Mouse (Mus musculus) forebrain, embryonic 11.5 days (tissue): Measurements from ENCODE around the gene Kdm2a. TPM values are rescaled to one million over a fixed set of nuclear protein-coding genes. Genes with fewer than 3 reads are reported as not detected.
"Not testable (repeated sequence)": the region's sequence is repeated elsewhere in the genome, so short reads cannot be mapped to it uniquely, and the experiment has no call there.

ENCODE experiments used
- ATAC-seq: fragments of 200-750 bp; cut with Nextera tagmentation; replicated peaks from 2 replicates; pipeline ENCODE4 v1.8.0; 2017; ENCODE audit warnings: moderate TSS enrichment; ENCODE audit not compliant: low FRiP score
- DNase-seq: peaks from one replicate; pipeline ENCODE4 v3.0.0-alpha.2; 2017; ENCODE audit warnings: low spot score
- H3K27ac ChIP-seq: fragments of 300-500 bp; sonication (generic); 2 replicates; pipeline ENCODE4 v1.5.1; 2014; ENCODE audit warnings: low read depth, low read length
- H3K27me3 ChIP-seq: fragments of 300-500 bp; sonication (generic); 2 replicates; pipeline ENCODE4 v1.6.1; 2014; ENCODE audit warnings: mild to moderate bottlenecking, low read length, mixed read lengths; ENCODE audit not compliant: control insufficient read depth, insufficient read depth
- H3K36me3 ChIP-seq: fragments of 300-500 bp; sonication (generic); 2 replicates; pipeline ENCODE4 v1.6.1; 2014; ENCODE audit warnings: mild to moderate bottlenecking, low read length, moderate library complexity, mixed read lengths; ENCODE audit not compliant: control insufficient read depth, insufficient read depth
- H3K4me1 ChIP-seq: fragments of 300-500 bp; sonication (generic); replicated peaks from 2 replicates; pipeline ENCODE4 v1.6.1; 2014; ENCODE audit warnings: low read length, mixed read lengths; ENCODE audit not compliant: control insufficient read depth, insufficient read depth
- H3K4me2 ChIP-seq: fragments of 300-500 bp; sonication (generic); 2 replicates; pipeline ENCODE4 v1.6.1; 2014; ENCODE audit warnings: low read depth, mild to moderate bottlenecking, low read length, moderate library complexity, mixed read lengths; ENCODE audit not compliant: severe bottlenecking
- H3K4me3 ChIP-seq: fragments of 300-500 bp; sonication (generic); 2 replicates; pipeline ENCODE4 v1.5.1; 2014; ENCODE audit warnings: low read depth, low read length
- H3K9ac ChIP-seq: fragments of 300-500 bp; sonication (generic); 2 replicates; pipeline ENCODE4 v1.6.1; 2014; ENCODE audit warnings: low read length
- H3K9me3 ChIP-seq: fragments of 300-500 bp; sonication (generic); 2 replicates; pipeline ENCODE4 v1.6.1; 2016; ENCODE audit warnings: low read length, mixed read lengths; ENCODE audit not compliant: control insufficient read depth
- WGBS: fragments of 180-500 bp; shearing (Covaris S2); extraction: QIAGEN DNeasy Blood & Tissue Kit; methylation state at CpG from one replicate; pipeline ENCODE4 v1.1.7; 2014; 5-methylcytosine and 5-hydroxymethylcytosine counted together
- polyA plus RNA-seq: library from polyadenylated mRNA; unstranded; fragments of >200 nt; fragmentation: Nextera tagmentation; extraction: Ambion mirVana; gene quantifications from 2 replicates; pipeline ENCODE4 v1.2.1, GENCODE M21; 2014

Gene Kdm2a
- polyA plus RNA-seq, 1 experiment from 2014 or later = 60.8 TPM

DNA sequence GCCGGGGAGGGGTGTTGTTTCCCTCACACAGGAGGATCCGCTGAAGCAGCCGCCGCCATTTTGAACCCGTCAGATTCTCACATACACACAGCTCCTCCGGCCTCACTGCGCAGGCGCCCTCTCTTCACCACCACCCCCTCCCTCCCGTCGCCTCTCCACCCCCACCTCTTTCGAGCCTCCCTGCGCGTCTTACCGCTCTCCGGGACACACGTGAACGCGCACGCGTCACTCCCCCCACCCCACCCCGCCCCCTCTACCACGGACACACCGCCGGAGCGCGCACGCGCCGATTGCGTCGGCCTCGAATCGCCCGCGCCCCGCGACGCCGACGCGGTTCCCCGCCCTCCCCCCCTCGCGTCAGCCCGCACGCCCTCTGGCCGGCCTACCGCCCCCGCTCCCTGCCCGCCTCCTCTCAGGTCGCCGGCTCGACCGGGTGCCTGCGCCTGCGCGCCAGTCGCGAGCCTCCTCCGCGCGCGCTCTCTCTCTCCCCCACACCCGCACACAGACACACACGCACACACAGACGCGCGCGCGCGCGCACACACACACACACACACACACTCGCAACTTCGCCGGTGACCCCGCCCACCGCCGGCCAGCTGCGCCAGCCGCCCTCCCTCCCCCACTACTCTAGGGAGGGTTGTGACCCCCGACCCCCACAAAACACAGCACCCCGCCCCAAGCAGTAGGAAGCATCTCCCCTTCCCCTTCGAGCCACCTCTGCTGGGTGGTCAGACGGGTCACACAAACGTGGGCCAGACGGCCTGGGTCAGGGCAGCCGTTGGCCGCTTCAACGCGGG is 887 bp downstream of the Kdm2a start:
- 1% methylated on average over 65 of the region's 90 CpGs for WGBS
- DNase-seq (peak; percentile 100), ATAC-seq (peak; percentile 92)
- Histone ChIP-seq H3K4me2 (peak overlapping the region; percentile 88), H3K36me3 (no peaks in the 10 kb centered on the region), H3K27ac (peak overlapping the region; percentile 90), H3K9ac (peak overlapping the region; percentile 98), H3K9me3 (no peaks in the 10 kb centered on the region), H3K27me3 (no peaks in the 10 kb centered on the region), H3K4me1 (peaks cover 4% of the 10 kb centered on the region; the same call in 1 of the 2 replicates), H3K4me3 (peak overlapping the region; percentile 100)

DNA sequence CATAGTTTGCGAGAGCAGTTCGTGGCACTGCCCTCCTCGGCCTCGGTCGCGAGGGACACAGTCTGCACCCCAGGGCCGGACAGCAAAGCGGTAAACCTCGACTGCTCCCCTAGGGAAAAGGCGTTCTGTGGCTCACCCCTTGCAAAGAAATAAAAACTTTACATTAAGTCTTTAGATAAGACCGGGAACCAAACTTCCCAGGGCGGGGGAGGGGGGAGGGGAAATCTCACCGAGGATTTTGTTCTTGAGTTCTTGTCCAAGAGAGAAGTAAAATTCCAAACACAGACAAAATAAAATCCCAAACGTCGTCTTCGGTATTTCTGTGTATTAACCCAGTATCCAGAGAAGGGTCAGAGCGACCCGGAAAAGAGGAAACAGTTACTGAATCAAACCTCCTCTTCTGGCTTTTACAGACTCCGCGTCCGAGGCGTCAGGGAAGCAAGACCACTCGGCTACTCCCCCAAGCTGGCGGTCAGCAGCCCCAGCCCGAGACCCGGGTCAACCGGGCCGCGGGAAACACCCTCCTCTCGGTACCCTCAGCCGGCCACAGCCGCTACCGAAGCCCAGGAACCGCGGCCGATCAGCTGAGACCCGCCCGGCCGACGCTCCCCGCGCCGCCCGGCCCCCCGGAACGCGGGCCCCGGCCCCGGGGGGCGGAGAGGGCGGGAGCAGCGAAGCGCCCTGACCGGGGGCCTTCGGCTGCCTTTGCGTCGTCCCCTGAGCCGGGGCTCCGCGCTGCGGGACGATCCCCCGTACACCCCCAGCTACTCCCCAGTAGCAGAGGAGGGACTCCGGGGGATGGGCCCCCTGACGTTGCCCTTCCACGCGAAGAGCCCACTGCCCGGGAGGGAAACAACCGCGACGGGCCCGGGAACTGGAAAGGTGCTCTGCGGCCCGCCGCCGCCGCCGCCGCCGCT is 1.7 kb downstream of the Kdm2a start:
- peak overlapping the region; percentile 100 for H3K4me3 ChIP-seq

DNA sequence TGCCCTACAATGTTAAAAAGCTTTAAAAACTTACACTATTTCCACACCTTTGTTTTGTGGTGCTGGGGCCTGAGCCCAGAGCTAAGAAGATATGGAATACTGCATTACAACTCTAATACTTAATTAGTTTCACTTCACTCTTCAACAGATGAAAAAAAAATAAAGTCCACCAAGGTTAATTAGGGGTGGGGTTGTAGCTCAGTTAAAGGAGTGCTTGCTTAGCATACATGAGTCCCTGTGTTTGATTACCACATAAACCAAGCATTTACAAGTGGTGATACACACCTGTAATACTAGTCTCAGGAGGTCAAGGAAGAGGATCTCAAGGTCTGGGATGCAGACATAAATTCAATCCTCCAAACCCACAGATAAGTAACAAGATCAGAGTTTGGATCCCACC is 10.8 kb downstream of the Kdm2a start:
- H3K9ac ChIP-seq = no peak overlapping the region
- no peaks in the 10 kb centered on the region for H3K4me1 ChIP-seq
- ATAC-seq = no peak
- no peaks in the 10 kb centered on the region for H3K9me3 ChIP-seq
- H3K4me2 ChIP-seq = no peak overlapping the region
- no peak for DNase-seq
- no peaks in the 10 kb centered on the region for H3K27me3 ChIP-seq
- no peak overlapping the region for H3K27ac ChIP-seq
- H3K36me3 ChIP-seq = no peaks in the 10 kb centered on the region
- H3K4me3 ChIP-seq = no peak overlapping the region

More for the DNA sequence above, 1.7 kb downstream of the Kdm2a start:
- Histone ChIP-seq H3K27ac (peak overlapping the region; percentile 90), H3K4me2 (peak overlapping the region; percentile 55), H3K9ac (peak overlapping the region; percentile 98), H3K36me3 (no peaks in the 10 kb centered on the region), H3K27me3 (no peaks in the 10 kb centered on the region), H3K4me1 (peaks cover 4% of the 10 kb centered on the region; the same call in 1 of the 2 replicates), H3K9me3 (no peaks in the 10 kb centered on the region)
- ATAC-seq (peak; percentile 54), DNase-seq (peak; percentile 68)
- under 1% methylated on average over 79 of the region's 80 CpGs for WGBS

DNA sequence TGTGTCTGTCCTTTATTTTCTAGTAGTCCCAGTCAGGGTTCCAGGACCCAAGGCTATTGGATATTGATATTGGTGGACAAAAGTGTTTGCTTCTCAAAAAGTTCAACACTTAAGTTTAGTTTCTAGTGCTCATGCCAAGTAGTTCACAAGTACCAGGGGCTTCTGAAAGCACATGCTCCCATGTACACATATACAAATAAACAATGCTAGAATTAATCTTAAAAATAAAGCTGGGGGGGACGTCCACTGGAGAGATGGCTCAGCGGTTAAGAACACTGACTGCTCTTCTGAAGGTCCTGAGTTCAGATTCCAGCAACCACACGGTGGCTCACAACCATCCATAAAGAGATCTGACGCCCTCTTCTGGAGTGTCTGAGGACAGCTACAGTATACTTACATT is 13.1 kb downstream of the Kdm2a start:
- no peaks in the 10 kb centered on the region for H3K9me3 ChIP-seq
- H3K4me2 ChIP-seq = no peak overlapping the region
- H3K4me3 ChIP-seq = no peak overlapping the region
- no peak overlapping the region for H3K9ac ChIP-seq
- ATAC-seq (no peak), DNase-seq (no peak)
- 82% methylated on average over 4 of the region's 4 CpGs for WGBS
- no peaks in the 10 kb centered on the region for H3K4me1 ChIP-seq
- H3K27ac ChIP-seq = no peak overlapping the region
- H3K36me3 ChIP-seq = no peaks in the 10 kb centered on the region
- no peaks in the 10 kb centered on the region for H3K27me3 ChIP-seq

DNA sequence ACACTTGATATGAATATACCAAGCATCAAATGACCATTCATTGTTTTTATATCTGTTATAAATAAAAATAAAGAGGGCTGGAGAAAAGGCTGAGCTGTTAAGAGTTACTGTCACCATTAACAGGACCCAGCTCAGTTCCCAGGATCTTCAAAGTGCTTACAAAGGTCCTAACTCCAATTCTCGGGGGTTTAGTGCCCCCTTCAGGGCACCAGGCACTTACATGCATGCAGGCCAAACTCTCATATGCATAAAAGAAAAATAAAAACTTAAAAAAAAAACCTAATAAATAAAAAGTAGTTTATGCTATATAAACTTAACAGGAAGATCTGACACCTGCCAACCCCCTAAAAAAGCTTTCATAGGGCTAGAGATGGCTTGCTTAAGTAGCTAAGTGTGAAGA is 13.8 kb downstream of the Kdm2a start:
- Histone ChIP-seq H3K36me3 (no peaks in the 10 kb centered on the region), H3K4me2 (no peak overlapping the region), H3K9me3 (no peaks in the 10 kb centered on the region), H3K4me1 (no peaks in the 10 kb centered on the region), H3K27ac (no peak overlapping the region), H3K4me3 (no peak overlapping the region), H3K27me3 (no peaks in the 10 kb centered on the region), H3K9ac (no peak overlapping the region)
- no peak for ATAC-seq
- WGBS = 52% methylated on average over 1 of the region's 1 CpGs
- DNase-seq = no peak

DNA sequence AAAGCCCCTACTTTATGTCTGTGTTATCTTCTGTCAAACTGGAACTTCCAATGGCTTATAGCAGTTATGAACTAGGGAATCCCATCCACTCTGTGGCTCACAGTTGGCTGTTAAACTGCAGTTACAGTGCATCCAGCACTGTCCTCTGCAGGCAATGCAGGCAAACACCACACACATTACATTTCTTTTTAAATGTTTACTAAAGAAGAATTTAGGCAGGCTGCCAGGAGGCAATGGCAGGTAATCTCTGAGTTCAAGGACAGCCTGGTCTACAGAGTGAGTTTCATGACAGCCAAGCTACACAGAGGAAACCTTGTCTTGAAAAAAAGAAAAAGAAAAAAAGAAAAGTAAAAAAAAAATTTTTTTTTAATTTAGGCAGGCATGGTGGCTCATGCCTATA is 14.8 kb downstream of the Kdm2a start:
- Histone ChIP-seq H3K27ac (no peak overlapping the region), H3K9ac (no peak overlapping the region), H3K4me2 (no peak overlapping the region), H3K4me1 (no peaks in the 10 kb centered on the region), H3K9me3 (no peaks in the 10 kb centered on the region), H3K27me3 (no peaks in the 10 kb centered on the region), H3K4me3 (no peak overlapping the region), H3K36me3 (no peaks in the 10 kb centered on the region)
- ATAC-seq = no peak
- no peak for DNase-seq

DNA sequence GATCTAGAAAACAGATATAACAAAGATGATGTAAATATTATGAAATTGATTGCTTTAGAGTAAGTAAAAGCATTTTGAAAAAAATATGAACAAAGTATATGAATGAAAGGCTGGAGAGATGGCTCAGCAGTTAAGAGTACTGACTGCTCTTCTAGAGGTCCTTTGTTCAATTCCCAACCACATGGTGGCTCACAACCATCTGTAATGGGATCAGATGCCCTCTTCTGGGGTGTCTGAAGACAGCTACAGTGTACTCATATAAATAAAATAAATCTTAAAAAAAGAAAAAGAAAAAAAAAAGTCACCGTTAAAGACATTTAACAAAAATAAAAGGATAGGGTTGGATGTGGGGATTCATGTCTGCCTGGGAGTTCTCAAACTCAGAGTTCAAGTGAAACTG is 15.8 kb downstream of the Kdm2a start:
- not testable (repeated sequence) for DNase-seq, H3K4me3 ChIP-seq, H3K27ac ChIP-seq, H3K9ac ChIP-seq, ATAC-seq, H3K9me3 ChIP-seq, H3K4me1 ChIP-seq, H3K4me2 ChIP-seq, H3K27me3 ChIP-seq, H3K36me3 ChIP-seq
- 86% methylated on average over 1 of the region's 1 CpGs for WGBS

DNA sequence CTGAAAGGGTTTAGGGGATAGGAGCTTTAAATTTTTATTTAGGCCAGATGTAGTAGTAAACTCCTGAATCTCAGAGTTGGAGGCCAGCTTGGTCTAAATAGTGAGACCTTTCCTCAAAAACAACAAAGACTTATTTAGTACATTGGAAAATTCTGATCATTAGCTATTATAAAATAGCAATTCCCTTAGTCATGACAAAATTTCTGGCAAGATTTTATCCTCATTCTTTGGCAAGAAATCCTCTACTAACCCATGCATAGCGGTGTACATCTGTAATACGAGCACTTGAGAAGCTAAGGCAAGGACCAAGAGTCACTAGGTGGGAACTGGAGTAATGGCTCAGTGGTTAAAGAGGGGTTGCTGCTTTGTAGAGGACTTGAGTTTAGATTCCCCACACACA is 27.4 kb downstream of the Kdm2a start:
- no peaks in the 10 kb centered on the region for H3K36me3 ChIP-seq
- no peak overlapping the region for H3K4me2 ChIP-seq
- H3K27me3 ChIP-seq = no peaks in the 10 kb centered on the region
- no peak overlapping the region for H3K4me3 ChIP-seq
- no peak overlapping the region for H3K27ac ChIP-seq
- H3K4me1 ChIP-seq = no peaks in the 10 kb centered on the region
- DNase-seq (no peak), ATAC-seq (no peak)
- no peak overlapping the region for H3K9ac ChIP-seq
- H3K9me3 ChIP-seq = no peaks in the 10 kb centered on the region
- WGBS = 94% methylated on average over 2 of the region's 2 CpGs
